Mouse (Mus musculus): Measurements from ENCODE around the gene Iqgap2. TPM values are rescaled to one million over a fixed set of nuclear protein-coding genes. Genes with fewer than 3 reads are reported as not detected.

Iqgap2 gene
- total RNA-seq, 2 experiments from 2014 or later, result 16.9 to 41.5 TPM

- ATAC-seq (replicated peaks; ENCODE audit: low FRiP score, poor library complexity, severe bottlenecking), result no peak
These were observed 108.8 kb downstream of the Iqgap2 start for GRCm38 (mm10) chr13:95782969-95783332.

GRCm38 (mm10) chr13:95782311-95782968, 109.3 kb downstream of the Iqgap2 start:
- ATAC-seq (replicated peaks; ENCODE audit: low FRiP score, poor library complexity, severe bottlenecking), result no peak

DNA sequence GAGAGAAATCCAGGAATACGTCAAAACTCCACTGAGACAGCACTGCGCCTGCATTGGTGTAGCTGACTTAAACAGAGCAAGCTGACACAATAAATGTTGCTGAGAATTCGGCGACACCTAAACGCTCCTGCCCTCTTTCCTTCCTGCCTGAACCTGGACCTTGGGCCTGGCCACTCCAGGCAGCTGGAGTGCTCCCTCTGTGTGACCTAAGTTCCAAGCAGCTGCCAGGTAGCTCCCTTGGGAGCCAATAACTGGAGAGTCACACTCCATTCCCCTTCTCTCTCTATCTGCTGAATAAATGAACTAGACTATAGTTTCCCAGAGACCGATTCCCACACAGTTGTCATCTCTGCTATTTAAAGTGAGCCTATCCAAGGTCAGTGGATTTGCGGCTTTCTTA, 111.7 kb downstream of the Iqgap2 start:
- no peak for ATAC-seq (replicated peaks; ENCODE audit: low FRiP score, poor library complexity, severe bottlenecking)

DNA sequence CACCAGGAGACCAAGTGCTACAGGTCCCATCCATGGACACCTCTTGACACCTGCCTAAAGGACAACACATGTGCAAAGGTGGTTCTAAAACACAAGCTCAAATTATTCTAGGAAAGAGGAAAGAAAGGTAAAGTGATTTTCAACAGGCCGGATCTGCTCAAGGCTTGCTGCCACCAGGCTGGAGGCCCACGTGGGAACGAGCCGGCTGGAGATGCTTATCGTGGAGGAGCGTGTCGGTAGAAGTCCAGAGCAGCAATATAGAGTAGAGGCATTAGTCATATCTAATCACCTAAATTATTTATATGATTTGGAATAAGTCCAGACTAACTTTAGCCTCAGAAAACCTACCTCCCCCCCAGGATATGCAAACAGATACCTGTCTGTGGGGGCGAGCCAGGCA, 112.5 kb downstream of the Iqgap2 start:
- no peak for ATAC-seq (replicated peaks; ENCODE audit: low FRiP score, poor library complexity, severe bottlenecking)

DNA sequence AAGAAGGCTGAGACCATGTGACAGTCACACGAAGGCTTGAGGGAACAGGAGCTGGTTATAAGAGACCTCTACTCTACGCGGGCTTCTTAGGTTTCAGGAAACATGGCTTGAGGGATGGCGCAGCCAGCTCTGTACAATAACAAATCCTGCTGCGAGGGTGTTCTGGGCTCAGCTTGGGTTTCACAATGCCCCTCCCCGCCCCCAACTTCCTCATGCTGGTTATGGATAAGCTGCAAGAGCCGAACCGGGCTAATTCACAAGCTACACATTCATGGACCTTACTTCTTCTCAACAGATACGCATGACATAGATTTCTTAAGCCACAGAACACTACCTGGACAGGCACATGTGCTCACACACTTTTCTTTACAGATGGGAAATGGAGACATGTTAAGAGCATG, 113.0 kb downstream of the Iqgap2 start:
- ATAC-seq (replicated peaks; ENCODE audit: low FRiP score, poor library complexity, severe bottlenecking), result no peak

- ATAC-seq (replicated peaks; ENCODE audit: low FRiP score, poor library complexity, severe bottlenecking), result no peak
These were observed 113.9 kb downstream of the Iqgap2 start for GRCm38 (mm10) chr13:95777651-95778391.

GRCm38 (mm10) chr13:95777237-95777636, 114.5 kb downstream of the Iqgap2 start:
- 0 out of 2 replicates have a peak, but pooled peaks have one; percentile 13 for ATAC-seq (replicated peaks; ENCODE audit: low FRiP score, poor library complexity, severe bottlenecking)

DNA sequence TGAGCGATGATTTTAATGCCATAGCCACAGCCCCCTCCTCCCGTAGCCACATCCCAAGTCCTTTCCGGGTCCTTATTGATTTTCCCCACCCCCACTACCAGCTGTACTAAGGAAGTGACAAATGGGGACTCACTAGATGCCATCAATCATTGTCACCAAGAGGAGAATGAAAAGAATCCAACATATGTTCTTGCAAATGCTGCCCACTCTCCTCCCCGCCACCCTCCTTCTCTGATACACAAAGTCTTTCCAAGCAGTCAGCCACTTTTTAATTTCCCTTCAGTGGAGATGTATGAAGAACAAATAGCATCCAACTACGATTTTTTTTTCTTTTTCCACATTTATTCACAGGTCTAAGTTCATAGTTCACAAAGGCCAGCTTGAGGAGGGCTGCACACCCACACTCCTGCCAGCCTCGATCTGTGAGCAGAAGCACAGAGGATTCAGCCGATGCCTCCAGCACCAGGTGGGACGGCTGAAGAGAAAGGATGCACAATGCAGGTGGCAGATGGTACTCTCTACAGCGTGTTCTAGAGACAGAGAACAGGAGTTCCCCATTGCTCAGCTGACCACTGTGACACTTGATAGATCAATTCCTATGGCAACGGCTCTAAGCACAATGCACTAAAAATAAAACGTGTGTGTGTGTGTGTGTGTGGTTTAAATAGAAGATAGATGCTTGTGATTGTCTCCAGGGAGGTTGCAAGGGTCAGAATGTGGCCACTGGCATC, 116.6 kb downstream of the Iqgap2 start:
- ATAC-seq (replicated peaks; ENCODE audit: low FRiP score, poor library complexity, severe bottlenecking), result no peak

GRCm38 (mm10) chr13:95765017-95765416, 126.7 kb downstream of the Iqgap2 start:
- ATAC-seq (replicated peaks; ENCODE audit: low FRiP score, poor library complexity, severe bottlenecking), result no peak

GRCm38 (mm10) chr13:95763876-95764517, 127.7 kb downstream of the Iqgap2 start:
- ATAC-seq (replicated peaks; ENCODE audit: low FRiP score, poor library complexity, severe bottlenecking), result no peak

DNA sequence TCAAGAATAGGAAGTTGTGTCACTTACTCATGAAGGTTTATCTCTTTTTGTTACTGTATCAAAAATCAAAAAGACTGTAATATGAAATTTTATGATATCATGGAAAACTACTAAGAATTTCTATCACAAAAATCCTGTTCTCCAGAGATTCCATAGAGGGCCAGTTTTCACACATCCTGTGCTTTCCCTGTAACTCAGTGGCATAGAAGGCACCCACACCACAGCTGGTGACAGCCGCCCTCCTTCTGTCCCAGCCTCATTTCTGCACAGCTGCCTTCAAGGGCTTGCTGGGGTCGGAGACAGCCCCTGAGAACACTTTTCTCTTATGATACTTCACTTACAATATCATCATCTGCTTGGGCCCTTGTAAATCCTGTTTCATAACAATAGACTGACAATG, 131.9 kb downstream of the Iqgap2 start:
- no peak for ATAC-seq (replicated peaks; ENCODE audit: low FRiP score, poor library complexity, severe bottlenecking)

DNA sequence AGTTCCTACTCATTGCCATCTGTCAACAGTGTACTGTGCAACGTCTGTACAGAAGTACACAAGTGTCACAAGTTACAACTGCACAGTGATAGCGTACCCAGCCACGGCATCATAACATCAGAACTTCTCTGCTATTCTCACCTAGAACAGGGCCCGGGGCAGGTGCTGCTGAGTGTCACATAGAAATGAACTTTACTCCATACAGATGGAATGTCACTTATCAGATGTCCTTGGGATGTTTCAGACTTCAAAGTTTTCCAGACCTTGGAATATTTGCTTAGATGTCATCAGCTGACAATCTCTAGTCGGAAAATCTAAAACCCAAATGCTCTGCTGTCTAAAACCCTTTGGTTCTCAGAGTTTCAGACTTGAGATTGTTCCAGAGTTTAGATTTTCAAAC, 137.4 kb downstream of the Iqgap2 start:
- ATAC-seq (replicated peaks; ENCODE audit: low FRiP score, poor library complexity, severe bottlenecking), result no peak

DNA sequence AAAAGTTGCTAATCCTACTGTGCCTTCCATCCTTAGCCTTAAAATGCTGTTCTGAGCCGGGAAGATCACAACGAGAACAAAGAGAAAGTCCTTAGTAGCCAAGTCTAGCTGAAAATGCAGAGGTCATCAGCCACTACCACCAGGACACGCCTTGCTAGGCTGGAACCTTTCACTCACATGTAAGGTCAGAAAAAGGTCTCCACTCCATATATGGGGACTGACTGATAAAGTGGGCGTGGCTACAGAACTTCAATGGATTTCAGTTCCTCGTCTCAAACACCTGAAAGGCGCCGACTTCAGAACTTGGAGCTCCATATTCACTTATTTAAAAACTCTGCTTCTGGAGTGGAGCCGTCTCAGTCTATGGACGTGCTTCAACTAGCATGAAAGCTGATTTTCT, 139.3 kb downstream of the Iqgap2 start:
- no peak for ATAC-seq (replicated peaks; ENCODE audit: low FRiP score, poor library complexity, severe bottlenecking)

- no peak for ATAC-seq (replicated peaks; ENCODE audit: low FRiP score, poor library complexity, severe bottlenecking)
These were observed 144.2 kb downstream of the Iqgap2 start for GRCm38 (mm10) chr13:95747541-95747940.

GRCm38 (mm10) chr13:95747101-95747500, 144.6 kb downstream of the Iqgap2 start:
- ATAC-seq (replicated peaks; ENCODE audit: low FRiP score, poor library complexity, severe bottlenecking), result no peak

- peak; percentile 78 for ATAC-seq (replicated peaks; ENCODE audit: low FRiP score, poor library complexity, severe bottlenecking)
These were observed 145.2 kb downstream of the Iqgap2 start for GRCm38 (mm10) chr13:95746509-95746908.

DNA sequence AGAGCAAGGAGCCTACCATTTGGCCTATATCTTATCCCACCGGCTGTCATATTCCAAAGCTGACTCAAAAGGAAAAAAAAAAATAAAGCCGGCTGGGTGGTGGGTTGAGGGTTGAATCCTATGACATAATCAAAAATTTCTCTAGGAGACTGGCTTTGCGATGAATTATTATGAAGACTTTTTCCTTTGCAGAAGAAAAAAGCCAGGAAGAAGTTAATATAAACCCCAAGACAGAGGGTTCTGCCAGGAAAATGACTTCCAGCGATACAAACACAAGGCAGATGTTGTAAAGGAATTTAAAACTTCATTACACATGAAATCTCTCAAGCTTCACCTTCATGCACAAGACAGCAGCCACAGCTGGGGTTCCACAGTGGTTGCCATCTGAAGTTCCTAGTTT, 146.3 kb downstream of the Iqgap2 start:
- no peak for ATAC-seq (replicated peaks; ENCODE audit: low FRiP score, poor library complexity, severe bottlenecking)

GRCm38 (mm10) chr13:95742881-95743466, 148.7 kb downstream of the Iqgap2 start:
- no peak for ATAC-seq (replicated peaks; ENCODE audit: low FRiP score, poor library complexity, severe bottlenecking)

GRCm38 (mm10) chr13:95741813-95742689, 149.7 kb downstream of the Iqgap2 start:
- no peak for ATAC-seq (replicated peaks; ENCODE audit: low FRiP score, poor library complexity, severe bottlenecking)

Data from erythroblast, adult 5-6 weeks (primary cell).